Mouse (Mus musculus) v-Abl transformed pro-B cells (cell line): ENCODE data around the gene Vmn2r17.

Experiments
- in situ Hi-C, 2 experiments: fragments of 400-800 bp; cut with MboI; formaldehyde crosslinking; loops; one replicate each; pipeline ENCODE4 v1.15.1; 2025; ENCODE audit not compliant: unreplicated experiment in 2 of 2

Vmn2r17 gene

DNA sequence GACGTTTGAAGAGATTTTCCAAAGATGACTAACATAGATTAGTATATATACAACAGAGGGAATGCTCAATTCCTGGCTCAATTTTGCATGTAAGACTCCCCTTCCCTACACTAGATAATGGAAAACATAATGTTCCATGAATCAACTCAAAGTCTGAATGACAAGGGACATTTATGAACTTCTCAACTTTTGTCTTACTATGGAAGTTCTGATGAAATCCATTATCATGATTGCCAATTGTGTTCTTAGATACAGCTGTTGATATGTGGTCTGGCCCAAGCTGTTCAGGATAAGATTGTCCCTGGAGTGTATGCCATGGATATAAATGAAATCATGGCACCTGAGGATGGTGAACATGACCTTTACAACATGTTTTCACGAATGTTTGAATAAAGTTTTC is at the start of gene Vmn2r17:
TSS of gene Vmn2r17 (plus strand) at position 301 of the 400 bp plus-strand sequence.
- in situ Hi-C loops, result no loop called here

DNA sequence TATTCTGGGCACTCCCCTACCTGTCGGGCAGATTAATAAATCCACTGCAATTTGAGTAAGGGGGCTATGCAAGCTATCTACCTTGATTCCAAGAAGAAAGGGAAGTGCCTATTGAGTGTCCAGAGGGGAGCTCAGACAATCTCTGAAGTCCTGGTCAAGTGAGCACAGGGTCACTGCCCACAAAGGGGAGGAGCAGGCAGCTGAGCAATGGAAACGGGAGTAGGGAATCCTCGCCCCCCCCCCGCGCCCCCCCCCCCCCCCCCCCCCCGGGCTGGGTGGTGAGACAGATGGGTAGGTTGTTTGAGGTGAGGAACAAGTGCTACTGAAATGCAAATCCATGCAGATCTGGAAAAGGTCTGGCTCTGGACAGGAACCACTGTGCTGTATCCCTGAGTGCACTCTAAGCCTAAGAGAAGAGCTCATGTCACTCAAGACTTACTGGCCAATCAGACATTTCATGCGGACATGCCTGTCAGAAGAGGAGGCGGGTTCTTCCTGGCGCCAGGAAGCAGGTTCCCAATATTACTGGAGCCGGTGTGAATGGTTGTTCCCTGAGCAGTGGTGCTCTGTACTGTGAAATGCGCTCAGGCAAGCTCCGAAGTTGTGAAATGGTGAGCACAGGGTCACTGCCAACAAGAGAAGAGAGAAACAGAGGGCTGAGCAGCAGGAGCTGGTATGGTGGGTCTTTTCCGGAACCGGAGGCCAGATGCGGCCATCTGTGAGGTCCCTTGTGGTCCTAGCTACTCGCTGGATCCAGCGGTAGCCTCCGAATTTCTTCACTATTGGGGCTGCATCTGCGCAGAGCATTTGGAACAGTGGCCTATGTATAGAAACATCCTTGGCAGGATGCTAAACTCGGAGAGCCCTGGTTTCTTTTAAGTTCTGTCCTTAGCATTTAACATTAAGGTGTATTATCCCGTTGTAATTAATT is 47.4 kb downstream of the Vmn2r17 start:
- in situ Hi-C loops, result no loop called here

DNA sequence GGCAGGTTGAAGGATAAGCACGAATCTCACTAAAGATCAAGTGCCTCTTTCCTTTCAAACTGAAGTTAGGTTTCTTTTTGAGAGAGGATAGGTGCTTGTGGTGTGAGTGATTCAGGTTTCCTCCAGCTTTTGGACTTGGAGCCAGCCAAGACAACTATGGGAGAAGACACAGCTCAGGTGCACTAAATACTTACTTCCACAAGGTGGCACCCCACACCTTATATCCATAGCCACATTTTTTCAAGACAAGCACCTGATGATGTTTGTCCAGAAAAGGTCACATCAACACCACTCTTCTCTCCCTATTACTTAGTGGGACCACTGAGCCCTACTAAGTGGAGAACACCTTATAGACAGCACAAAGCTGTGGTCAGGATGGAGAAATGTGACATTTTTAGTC is 87.2 kb downstream of the Vmn2r17 start:
- in situ Hi-C loops, result loop anchor here in 1 of 2 experiments (5.0 kb wide), 1 partner anchor 91 kb away; no protein-coding TSS in a partner anchor
